Mouse (Mus musculus) thymus, postnatal 25 days (tissue): ENCODE results near the gene Dusp1.

Experiments used
- DNase-seq: peaks from one replicate; pipeline ENCODE4 v3.0.0; 2022

The Dusp1 gene

GRCm38 (mm10) chr17:26561651-26562181 is at the start of gene Dusp1:
Gene Dusp1 (minus strand): TSS chr17:26562128.
- DNase-seq = no peak

- DNase-seq = no peak
Measured at GRCm38 (mm10) chr17:26611328-26611727, 49.4 kb upstream of the Dusp1 start.

GRCm38 (mm10) chr17:26609820-26610219 is 47.9 kb upstream of the Dusp1 start:
- DNase-seq = no peak

- no peak for DNase-seq
Measured at GRCm38 (mm10) chr17:26608877-26609276, 46.9 kb upstream of the Dusp1 start.

GRCm38 (mm10) chr17:26608348-26608747 is 46.4 kb upstream of the Dusp1 start:
- DNase-seq = no peak

- no peak for DNase-seq
Measured at GRCm38 (mm10) chr17:26606516-26606915, 44.6 kb upstream of the Dusp1 start.

GRCm38 (mm10) chr17:26605636-26606035 is 43.7 kb upstream of the Dusp1 start:
- no peak for DNase-seq

- DNase-seq = no peak
Measured at GRCm38 (mm10) chr17:26603311-26603710, 41.4 kb upstream of the Dusp1 start.

- DNase-seq = no peak
Measured at GRCm38 (mm10) chr17:26602371-26602885, 40.5 kb upstream of the Dusp1 start.

GRCm38 (mm10) chr17:26601926-26602325 is 40.0 kb upstream of the Dusp1 start:
- DNase-seq = no peak

- no peak for DNase-seq
Measured at GRCm38 (mm10) chr17:26601514-26601913, 39.6 kb upstream of the Dusp1 start.

- DNase-seq = no peak
Measured at GRCm38 (mm10) chr17:26600913-26601447, 39.1 kb upstream of the Dusp1 start.

GRCm38 (mm10) chr17:26598845-26599244 is 36.9 kb upstream of the Dusp1 start:
- DNase-seq = no peak

GRCm38 (mm10) chr17:26596856-26597481 is 35.0 kb upstream of the Dusp1 start:
- DNase-seq = no peak

- DNase-seq = no peak
Measured at GRCm38 (mm10) chr17:26596168-26596658, 34.3 kb upstream of the Dusp1 start.

- no peak for DNase-seq
Measured at GRCm38 (mm10) chr17:26595448-26596167, 33.7 kb upstream of the Dusp1 start.

GRCm38 (mm10) chr17:26594958-26595357 is 33.0 kb upstream of the Dusp1 start:
- no peak for DNase-seq

GRCm38 (mm10) chr17:26594171-26594570 is 32.2 kb upstream of the Dusp1 start:
- DNase-seq = no peak

- no peak for DNase-seq
Measured at GRCm38 (mm10) chr17:26593199-26593598, 31.3 kb upstream of the Dusp1 start.

- no peak for DNase-seq
Measured at GRCm38 (mm10) chr17:26592510-26592909, 30.6 kb upstream of the Dusp1 start.

- DNase-seq = no peak
Measured at GRCm38 (mm10) chr17:26587961-26588487, 26.1 kb upstream of the Dusp1 start.

GRCm38 (mm10) chr17:26584558-26585136 is 22.7 kb upstream of the Dusp1 start:
- DNase-seq = no peak

- no peak for DNase-seq
Measured at GRCm38 (mm10) chr17:26584063-26584462, 22.1 kb upstream of the Dusp1 start.
